Mouse (Mus musculus) kidney, postnatal 10 days (tissue): ENCODE measurements around the gene Iqcf3.

Source experiments
- DNase-seq: peaks from one replicate; pipeline ENCODE4 v3.0.0; 2021; ENCODE audit warnings: mixed read lengths

The Iqcf3 gene

GRCm38 (mm10) chr9:106453271-106454070, 108.0 kb downstream of the Iqcf3 start, which contains the start of gene Pcbp4:
Pcbp4 (plus strand) TSS chr9:106453291.
- peak; percentile 81 for DNase-seq
